Mouse (Mus musculus): ENCODE measurements around the gene Tpt1. TPM values are rescaled to one million over a fixed set of nuclear protein-coding genes. Genes with fewer than 3 reads are reported as not detected.
A peak's percentile ranks its signal among the peaks of the same experiment; 100 is the strongest.
"Not testable (repeated sequence)": the region's sequence is repeated elsewhere in the genome, so short reads cannot be mapped to it uniquely, and the experiment has no call there.

The Tpt1 gene
- polyA plus RNA-seq, 1 experiment: 2,550 TPM

DNA sequence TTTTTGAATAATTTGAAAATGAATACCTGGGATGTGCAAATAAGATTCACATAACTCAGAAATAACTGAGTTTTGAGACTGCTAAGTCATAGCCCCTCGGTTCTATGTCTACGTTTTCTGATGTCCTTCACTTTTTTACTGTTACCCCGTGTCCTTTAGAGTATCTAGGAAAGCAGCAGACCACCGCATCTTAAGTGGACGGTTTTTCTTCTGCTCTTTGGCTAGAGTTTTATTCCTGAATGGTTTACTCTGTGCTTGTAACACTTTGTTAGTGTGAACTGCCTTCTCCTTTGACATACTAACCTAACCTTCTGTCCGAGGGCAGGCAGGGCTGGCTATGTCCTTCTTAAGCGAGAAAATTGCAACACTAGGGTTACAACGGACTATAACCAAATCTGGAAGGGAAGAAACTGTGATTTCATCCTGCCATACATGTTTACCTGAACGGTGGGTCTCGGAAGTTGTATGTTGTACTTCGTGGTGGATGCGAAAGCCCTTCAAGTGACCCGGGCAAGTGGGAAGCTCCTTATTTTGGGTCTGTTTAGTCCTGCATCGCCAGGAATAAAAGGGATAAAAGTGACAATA is 690 bp upstream of the Tpt1 start:
- no peak for DNase-seq (ENCODE audit: low spot score)

- no peak for DNase-seq (ENCODE audit: low spot score)
These were observed 814 bp downstream of the Tpt1 start for GRCm38 (mm10) chr14:75845698-75846115.

DNA sequence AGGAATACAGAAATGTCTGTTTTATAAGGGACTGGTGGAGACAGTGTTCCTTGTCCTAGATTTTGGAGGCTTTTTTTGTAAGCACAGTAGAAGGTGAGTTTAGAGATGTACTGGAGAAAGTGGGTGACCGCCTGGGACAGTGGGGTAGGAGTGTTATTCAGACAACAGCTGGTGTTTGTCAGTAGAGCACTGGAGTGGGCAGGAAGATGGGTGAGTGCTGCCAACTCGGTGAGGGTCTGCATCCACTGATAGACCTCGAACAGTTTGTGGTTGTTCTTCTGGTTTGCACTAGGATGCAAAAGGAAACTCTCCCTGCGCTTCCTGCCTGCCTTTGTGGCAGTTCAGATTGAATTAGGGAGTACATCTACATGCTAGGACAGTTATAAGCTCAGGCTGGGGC is 2.8 kb downstream of the Tpt1 start:
- DNase-seq (ENCODE audit: low spot score): no peak

DNA sequence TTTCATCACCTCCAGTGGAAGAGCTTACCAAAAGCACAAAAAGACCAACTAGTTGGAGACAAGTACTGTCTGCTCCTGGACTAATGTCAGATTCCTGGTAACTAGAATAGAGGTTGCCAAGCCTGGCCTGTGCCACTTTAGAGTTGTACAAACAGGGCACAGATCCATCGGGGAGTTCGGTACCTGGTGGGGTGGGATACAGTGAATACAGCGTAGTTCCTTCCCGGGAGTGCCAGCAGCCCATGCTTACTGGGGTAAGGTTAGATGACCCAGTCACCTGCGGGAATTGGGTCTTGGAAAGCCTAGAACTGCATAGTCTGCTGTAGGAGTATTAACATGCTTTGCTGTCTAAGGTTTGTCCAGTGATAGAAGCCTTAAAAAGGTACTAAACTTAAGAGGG is 3.6 kb downstream of the Tpt1 start:
- DNase-seq (ENCODE audit: low spot score): no peak

- DNase-seq (ENCODE audit: low spot score): no peak
These were observed 4.3 kb downstream of the Tpt1 start for GRCm38 (mm10) chr14:75849236-75849635.

GRCm38 (mm10) chr14:75849842-75850568 is 5.1 kb downstream of the Tpt1 start:
- no peak for DNase-seq (ENCODE audit: low spot score)

GRCm38 (mm10) chr14:75850819-75851218 is 5.9 kb downstream of the Tpt1 start:
- DNase-seq (ENCODE audit: low spot score): no peak

GRCm38 (mm10) chr14:75852016-75852415 is 7.1 kb downstream of the Tpt1 start:
- no peak for DNase-seq (ENCODE audit: low spot score)

DNA sequence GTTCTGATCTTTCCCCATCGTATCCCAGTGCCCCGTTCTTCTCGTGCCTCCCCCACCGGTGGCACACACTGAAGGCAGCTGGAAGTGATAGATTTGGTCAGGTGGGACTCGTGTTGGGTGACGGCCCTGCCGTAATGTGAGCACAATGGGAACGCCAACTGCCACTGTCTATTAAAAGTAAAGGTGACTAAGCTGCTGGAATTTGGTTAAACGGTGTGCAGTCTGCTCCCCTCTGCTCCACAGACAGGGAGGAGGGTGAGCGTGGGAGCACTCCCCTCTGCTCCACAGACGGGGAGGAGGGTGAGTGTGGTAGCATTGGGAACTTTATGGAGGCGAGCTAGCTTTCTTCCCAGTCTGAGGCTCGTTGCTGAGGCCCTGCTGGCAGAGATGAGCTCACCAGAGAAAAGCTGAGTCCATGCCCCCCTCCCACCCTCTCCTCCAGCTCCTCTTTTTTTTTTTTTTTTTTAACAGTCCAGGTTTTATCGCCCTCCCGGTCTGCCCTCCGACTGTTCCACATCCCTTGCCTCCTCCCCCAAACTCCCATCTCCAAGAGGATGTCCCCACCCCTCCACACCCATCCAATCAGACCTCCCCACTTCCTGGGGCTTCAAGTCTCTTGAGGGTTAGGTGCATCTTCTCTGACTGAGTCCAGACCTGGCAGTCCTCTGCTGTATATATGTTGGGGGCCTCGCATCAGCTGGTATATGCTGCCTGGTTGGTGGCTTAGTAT is 10.5 kb downstream of the Tpt1 start:
- no peak for DNase-seq (ENCODE audit: low spot score)

DNA sequence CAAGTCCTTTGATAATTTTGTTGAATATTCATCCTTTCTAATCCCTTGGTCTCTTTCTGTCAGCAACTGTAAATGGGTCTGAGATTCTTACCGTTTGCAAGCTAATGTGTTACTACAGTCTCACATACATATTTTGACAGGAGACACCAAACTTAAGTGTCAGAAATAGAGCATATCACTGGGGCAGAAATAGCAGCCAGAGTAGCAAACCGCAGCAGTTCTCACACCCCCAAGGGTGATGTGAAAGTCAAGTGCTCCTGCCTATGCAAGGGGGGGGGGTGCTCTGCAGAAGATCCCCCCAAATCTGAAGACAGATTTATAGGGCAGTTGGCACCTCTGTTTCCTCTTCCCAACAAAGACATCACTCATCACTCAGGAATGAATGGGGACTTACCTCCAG is 13.3 kb downstream of the Tpt1 start:
- DNase-seq (ENCODE audit: low spot score): no peak

GRCm38 (mm10) chr14:75859619-75860018 is 14.7 kb downstream of the Tpt1 start:
- DNase-seq (ENCODE audit: low spot score): no peak

DNA sequence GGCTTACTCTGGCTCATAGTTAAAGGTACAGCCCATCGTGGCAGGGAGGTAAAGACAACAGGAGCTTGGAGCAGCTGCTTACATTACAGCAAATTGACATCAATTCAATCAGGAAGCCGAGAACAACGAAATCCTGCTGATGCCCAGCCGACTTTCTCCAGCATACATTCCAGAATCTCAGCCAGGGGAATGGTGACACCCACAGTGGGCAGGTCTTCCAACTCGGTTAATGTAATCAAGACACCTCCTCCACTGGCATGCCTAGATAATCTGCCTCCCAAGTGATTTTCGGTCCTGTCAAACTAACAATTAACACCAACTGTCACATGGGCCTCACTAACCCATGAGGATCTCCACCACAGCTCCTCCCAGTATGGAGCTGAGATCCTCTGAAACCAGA is 17.8 kb downstream of the Tpt1 start:
- no peak for DNase-seq (ENCODE audit: low spot score)

DNA sequence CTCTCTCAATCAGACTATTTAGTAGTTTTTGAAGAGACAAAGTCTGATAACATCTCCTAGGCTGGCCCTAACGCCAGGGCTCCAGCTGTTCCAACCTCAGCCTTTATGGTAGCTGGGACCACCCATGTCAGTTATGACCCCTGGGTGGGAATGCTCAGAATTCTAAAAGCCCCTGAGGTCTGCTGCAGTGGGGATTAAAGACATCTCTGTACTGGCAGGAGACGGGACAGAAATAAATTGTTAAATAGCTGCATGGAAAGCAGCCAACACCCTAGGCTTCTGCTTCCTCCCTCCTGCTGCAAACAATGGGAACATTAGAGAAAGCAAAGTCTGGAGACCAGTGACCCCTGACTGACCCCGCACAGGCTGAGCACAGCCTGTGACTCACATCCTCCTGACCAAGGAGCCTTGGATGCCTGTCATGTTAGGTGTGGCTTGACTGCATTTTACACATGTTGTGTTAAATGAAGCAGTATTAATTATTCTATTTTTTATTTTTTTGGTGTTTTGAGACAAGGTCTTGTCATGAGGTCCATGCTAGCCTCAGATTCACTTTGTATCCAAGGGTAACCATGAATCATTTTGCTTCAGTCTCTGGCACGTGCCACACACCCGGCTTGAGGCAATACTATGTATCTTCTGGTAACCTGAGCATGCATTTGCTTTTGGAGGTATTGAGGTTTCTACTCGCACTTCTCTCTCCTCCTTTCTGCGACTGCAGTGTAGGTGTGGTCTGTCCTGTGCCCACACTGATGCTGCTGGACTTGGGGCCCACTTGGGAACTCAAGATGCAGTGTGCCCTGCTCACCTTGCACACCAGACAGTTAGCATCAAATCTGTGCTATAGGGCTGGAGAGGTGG is 18.9 kb downstream of the Tpt1 start:
- DNase-seq (ENCODE audit: low spot score): no peak

- no peak for DNase-seq (ENCODE audit: low spot score)
These were observed 21.9 kb downstream of the Tpt1 start for GRCm38 (mm10) chr14:75866706-75867333.

GRCm38 (mm10) chr14:75868028-75868427 is 23.1 kb downstream of the Tpt1 start:
- not testable (repeated sequence) for DNase-seq (ENCODE audit: low spot score)

GRCm38 (mm10) chr14:75869769-75870363 is 25.0 kb downstream of the Tpt1 start:
- no peak for DNase-seq (ENCODE audit: low spot score)

DNA sequence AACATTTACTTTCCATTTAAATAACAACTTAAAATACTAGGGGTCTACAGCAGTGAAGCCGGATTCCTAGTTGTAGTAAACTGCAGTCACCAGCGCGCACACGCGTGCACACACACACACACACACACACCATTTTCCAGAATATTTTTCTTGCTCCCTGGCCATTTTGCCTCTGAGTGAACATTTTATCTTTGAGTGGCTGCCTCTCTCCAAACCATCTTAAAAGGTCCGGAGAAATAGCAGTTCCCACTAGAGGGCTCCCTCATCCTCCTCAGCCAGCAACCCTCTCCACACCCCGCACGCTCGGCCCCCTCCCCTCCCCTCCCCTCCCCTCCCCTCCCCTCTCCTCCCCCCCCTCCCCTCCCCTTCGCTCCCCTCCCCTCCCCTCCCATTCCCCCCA is 25.7 kb downstream of the Tpt1 start:
- no peak for DNase-seq (ENCODE audit: low spot score)

DNA sequence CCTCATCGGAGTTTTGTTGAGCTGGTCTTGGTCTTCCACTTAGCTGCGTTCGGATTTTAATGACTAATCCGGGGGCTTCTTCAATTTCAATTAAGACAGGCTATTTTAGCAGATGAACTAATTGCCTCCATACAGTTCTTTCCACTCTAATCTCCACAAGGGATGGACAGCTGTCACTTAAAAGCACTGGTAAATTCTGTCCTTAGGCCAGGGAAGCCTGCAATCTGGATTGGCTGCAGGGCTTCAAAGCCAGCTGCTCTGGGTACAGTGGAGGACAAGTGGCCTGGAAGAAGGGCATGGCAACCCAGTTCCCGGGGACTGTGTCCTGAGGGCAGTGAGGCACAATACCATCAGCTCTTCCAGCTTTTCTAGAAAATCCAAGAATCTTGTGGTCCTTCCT is 26.2 kb downstream of the Tpt1 start:
- no peak for DNase-seq (ENCODE audit: low spot score)

DNA sequence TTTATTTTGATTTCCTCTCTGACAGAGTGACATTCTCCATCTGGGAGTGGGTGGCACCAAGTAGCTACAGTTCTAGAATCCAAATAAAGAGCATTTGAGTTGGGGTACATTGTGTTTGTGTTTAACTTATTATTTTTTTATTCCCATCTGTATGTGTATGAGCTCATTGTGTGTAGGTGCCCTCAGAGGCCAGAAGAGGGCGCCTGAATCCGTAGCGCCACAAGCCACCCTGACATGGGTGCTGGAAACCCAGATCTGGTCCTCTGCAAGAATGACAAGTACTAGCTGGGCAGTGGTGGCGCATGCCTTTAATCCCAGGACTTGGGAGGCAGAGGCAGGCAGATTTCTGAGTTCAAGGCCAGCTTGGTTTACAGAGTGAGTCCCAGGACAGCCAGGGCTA is 26.9 kb downstream of the Tpt1 start:
- no peak for DNase-seq (ENCODE audit: low spot score)

DNA sequence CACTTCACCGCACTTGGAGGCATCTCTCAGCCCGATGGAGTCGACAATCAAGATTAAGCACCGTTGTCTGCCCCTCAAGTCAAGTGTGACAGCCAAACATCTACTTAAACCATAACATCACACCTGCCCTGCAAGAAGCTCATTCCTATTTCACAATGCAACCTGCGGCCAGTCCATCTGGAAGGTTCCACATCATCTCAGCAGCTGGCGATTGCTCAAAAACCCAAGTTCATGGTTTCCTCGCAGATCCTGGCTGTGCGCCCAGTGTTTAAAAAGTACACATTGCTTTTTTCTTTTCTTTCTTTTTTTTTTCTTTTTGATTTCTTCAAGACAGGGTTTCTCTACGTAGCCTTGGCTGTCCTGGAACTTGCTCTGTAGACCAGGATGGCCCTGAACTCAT is 28.7 kb downstream of the Tpt1 start:
- no peak for DNase-seq (ENCODE audit: low spot score)

DNA sequence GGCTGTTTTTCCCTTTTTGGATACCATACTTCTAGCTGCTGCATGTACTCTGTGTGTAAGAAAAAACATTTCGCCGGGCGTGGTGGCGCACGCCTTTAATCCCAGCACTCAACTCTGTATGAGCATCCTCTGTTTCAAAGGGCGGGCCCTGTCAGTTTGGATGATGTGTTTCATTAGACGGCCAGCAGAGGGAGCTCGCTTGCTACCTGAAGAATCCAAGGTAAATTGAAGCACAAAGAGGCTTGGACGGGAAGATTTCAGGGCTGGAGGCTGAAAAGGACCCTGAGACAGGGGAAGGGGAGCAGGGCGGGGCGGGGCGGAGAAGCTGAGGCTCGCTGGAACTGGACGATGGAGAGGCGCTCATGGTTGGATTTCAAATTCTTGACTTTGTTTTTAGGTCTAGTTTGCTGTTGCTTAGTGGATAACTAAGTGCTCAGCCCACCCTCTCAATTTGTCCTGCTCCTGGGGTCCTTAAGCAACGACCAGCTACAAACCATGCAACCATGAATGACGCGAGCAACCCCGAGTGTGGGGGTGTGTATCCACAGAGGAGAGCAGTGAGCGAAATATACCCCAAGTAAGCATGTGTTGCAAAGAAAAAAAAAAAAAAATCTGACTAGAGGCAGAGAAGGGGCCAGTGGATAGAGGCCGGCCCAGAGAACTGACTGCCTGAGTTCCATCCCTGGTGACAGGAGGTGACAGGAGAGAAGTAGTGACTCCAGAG is 31.6 kb downstream of the Tpt1 start:
- peak; percentile 49 for DNase-seq (ENCODE audit: low spot score)
